Mouse (Mus musculus) embryonic stem cell, embryonic (primary cell): ENCODE data around the gene Cmtr1.

Source experiments
- CTCF ChIA-PET, 4 experiments: fragments of 300-600 bp in 2 of 4; fragments of 350-600 bp in 2 of 4; sonication (Branson Sonifier 250); formaldehyde crosslinking; loops; one replicate each; lab custom pipeline; 2022; ENCODE audit warnings: inconsistent platforms in 2 of 4; lab: Charles Lee
- POLR2A ChIA-PET, 4 experiments: fragments of 300-600 bp in 2 of 4; fragments of 350-600 bp in 2 of 4; sonication (Branson Sonifier 250); formaldehyde crosslinking; loops; one replicate each; lab custom pipeline; 2022; ENCODE audit warnings: antibody characterized with exemption in 4 of 4, inconsistent platforms in 1 of 4; lab: Charles Lee

Cmtr1 gene

DNA sequence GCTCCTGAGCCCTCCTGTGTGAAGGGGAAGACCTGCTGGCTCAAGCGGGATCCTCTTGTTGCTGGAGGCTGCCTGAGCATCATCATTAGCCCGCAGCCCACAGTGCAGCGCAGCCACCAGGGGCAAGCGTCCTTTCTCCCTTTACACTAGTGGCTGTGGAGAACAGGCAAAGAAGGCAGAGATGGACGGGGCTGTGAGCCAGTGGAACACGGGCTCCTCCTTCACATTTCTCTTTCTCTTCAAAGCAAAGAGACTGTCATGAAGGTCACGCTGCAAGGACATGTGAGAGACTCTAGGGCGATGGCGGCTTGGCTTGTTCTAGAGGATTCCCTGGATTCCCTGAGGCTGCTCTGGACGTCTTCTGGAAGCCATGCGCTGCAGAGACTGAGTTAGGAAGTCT is 19.4 kb upstream of the Cmtr1 start:
- CTCF ChIA-PET, result no interaction called here
- POLR2A ChIA-PET, result interaction anchor here in 2 of 4 experiments (0.6 to 9.1 kb wide), 5 partner anchors 9 to 152 kb away, joined by 3 to 51 read pairs (median 6); partner anchors contain the start of gene Cmtr1 (in 1 of the 2)

DNA sequence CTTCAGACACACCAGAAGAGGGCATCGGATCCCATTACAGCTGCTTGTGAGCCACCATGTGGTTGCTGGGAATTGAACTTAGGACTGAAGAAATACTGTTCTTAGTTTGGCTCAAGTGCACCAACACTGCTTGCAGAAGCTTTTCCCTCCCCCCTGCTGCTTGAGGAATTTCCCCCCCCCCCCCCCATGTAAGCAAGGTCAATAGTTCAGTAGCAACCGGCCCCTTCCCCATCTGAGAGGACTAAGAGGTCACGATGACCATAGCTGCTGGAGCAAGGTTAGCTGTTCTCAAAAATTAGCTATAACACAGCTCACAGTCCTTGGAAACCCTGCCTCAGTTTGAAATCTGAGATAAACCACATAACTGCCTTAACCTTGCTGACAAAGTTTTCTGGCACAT is 18.2 kb upstream of the Cmtr1 start:
- ChIA-PET CTCF (interaction anchor here in 1 of 4 experiments (1.9 kb wide), 1 partner anchor 13 kb away, joined by 5 read pairs; no protein-coding TSS in a partner anchor), POLR2A (interaction anchor here in 2 of 4 experiments (0.6 to 9.1 kb wide), 8 partner anchors 9 to 564 kb away, joined by 3 to 51 read pairs (median 4); partner anchors contain the start of gene Cmtr1 (in 1 of the 2))

DNA sequence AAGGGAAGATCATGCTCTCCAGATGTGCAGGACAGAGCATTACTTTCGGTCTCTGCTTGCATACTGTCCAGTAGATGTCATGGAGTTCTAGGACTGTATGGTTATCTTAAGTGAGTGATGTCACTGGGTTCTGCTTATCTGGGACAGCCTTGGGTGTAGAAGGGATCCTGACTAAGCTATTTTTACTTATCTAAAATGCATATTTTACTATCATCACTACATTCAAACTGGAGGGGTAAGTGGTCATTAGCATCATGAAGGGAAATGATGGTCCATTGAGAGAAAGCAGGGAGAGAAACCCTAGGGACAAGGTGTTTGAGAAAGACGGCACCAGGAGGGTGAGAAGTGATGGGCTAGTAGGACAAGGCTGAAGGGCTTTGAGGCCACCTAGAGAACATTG is 2.1 kb upstream of the Cmtr1 start:
- POLR2A ChIA-PET, result interaction anchor here in 1 of 4 experiments (0.5 to 6.9 kb wide), 5 partner anchors 15 to 114 kb away, joined by 3 to 51 read pairs (median 3); no protein-coding TSS in a partner anchor

DNA sequence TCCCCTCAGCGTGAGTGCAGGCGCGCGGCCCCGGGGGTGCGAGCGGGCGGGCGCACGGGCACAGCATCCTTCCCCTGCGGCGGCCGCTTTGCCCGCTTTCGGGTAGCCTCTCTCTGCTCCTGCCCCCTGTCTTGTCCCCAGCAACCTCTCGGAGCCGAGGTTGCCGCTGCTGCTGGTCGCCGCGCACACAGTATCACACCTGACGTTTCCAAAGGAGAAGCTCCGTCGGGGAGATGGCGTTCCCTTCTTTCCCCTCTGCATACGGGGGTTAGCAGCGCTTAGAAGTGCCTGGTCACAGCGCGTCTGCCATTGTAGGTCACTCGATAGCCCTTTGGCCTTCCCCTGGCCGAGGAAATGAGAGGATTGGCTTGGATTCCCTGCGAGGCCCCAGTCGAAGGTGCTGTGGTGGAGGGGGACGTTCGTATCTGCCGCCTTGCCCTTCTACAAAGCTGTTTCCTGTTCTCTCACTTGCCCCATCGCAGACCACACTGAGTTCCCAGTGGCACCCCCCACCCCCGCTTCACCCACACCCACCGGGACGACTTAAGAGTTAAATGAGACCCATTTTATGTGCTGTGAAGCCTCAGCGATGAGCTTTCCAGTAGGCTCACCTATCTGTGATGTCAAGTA is 482 bp downstream of the Cmtr1 start:
- ChIA-PET POLR2A (interaction anchor here (0.6 to 6.9 kb wide), 20 partner anchors 9 to 1809 kb away, joined by 3 to 51 read pairs (median 3); partner anchors contain the start of genes Gm28043 (in 1 of the 4) and Rnf8 (in 1 of the 4)), CTCF (interaction anchor here in 1 of 4 experiments (0.5 to 1.4 kb wide), 2 partner anchors 25 to 1476 kb away, joined by 3 to 6 read pairs; no protein-coding TSS in a partner anchor)

More for the DNA sequence above, 2.1 kb upstream of the Cmtr1 start:
- CTCF ChIA-PET, result no interaction called here

DNA sequence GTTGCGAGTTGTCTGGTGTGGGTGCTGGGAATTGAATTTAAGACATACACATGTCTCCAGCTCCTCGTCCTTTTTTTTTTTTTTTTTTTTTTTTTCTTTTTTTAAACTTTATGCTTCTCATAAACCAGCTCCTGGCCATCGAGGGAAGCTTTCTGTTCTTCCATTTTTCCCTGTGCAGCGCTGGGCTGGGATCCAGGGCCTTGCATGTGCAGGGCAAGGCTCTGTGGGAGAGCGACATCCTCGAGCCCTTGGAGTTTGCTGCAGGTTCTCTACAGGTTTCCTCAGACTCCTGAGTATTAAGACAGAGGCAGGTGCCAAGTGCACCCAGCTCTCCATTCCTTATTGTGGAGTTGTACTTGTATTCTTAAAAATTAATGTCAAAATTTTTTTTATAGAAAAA is 1.8 kb downstream of the Cmtr1 start:
- ChIA-PET POLR2A (interaction anchor here (0.6 to 6.9 kb wide), 4 partner anchors 19 to 496 kb away, joined by 3 to 51 read pairs (median 4); no protein-coding TSS in a partner anchor), CTCF (interaction anchor here (0.6 kb wide), 4 partner anchors 120 to 1555 kb away, joined by 3 to 7 read pairs (median 4); no protein-coding TSS in a partner anchor)

DNA sequence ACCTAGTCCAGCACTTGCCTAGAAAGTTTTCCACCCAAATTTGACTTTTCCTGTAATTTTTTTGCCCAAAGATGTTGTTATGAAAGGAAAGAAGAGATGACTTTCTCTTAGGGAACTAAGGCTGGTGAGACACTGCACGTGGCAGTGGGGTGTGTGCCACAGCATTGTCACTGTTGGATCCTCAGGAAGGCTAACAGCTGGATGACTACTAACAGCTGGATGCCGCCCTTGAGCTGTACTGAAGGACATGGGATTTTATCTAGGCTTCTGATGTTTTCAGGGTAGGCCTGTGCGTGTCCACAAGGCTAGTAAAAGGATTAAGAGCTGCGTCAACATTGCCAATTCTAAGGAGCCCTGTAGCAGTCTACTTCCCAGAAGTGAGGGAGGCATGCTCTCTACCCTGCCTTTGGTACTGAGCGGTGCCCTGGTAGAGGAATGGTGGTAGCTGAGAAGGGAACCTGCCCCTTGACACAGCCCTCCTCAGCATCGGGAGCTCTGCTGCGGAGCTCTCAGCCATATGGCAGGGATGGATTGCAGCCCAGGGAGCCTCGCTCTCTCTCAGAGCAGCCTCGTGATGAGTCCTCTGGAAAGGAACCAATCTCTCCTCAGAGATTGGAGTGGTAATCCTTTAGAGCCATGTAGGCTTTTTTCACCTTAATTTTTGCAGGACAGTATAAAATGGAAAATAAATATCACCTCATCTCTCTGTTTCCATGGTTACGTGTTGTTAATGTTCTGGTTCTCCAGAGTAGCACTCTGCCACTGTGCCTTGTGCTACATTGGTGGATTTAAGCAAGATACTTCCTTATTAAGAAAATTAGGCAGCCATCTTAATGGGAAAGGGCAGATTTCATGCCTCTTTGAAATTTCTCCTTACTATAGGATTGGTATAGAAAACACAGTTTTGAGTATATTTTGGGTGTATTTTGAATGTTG is 7.9 kb downstream of the Cmtr1 start:
- ChIA-PET CTCF (interaction anchor here in 2 of 4 experiments (0.6 to 0.7 kb wide), 2 partner anchors 32 to 190 kb away, joined by 3 read pairs; no protein-coding TSS in a partner anchor), POLR2A (interaction anchor here in 2 of 4 experiments (0.5 to 1.0 kb wide), 4 partner anchors 11 to 53 kb away, joined by 3 read pairs; no protein-coding TSS in a partner anchor)

DNA sequence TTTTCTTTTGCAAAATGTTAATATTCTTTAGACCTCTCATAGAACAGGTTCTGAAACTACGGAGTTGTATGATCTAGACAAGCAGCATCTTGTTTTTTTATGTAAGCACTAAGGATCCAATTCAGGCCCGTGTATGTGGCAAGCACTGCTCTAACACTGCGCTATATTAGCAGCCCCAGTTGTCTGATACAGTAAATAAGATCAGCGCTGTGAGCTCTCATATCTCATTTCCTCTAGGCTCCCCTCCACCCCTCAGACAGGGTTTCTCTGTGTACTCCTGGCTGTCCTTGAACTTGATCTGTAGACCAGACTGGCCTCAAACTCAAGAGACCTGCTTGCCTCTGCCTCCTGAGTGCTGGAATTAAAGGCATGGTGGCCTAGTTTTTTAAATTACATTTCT is 8.6 kb downstream of the Cmtr1 start:
- ChIA-PET POLR2A (interaction anchor here in 1 of 4 experiments (0.9 kb wide), 1 partner anchor 12 kb away, joined by 3 read pairs; no protein-coding TSS in a partner anchor), CTCF (interaction anchor here in 1 of 4 experiments (0.6 kb wide), 1 partner anchor 189 kb away, joined by 3 read pairs; no protein-coding TSS in a partner anchor)

DNA sequence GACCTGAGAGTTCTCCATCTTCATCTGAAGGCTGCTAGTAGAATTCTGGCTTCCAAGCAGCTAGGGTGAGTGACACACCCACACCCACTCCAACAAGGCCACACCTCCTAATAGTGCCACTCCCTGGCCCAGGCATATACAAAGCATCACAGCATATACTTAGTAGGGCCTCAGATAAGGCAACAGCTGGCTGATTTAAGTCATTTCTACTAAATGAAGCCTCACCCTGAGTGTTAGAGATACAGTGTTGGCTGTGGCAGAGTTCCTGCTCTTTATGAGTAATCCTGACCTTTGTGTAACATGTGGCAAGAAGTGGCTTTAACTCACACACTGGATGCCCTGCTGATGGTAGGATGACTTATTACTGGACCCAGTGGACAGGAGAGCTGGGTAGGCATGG is 9.5 kb downstream of the Cmtr1 start:
- ChIA-PET CTCF (interaction anchor here in 1 of 4 experiments (1.0 kb wide), 1 partner anchor 34 kb away, joined by 3 read pairs; no protein-coding TSS in a partner anchor), POLR2A (interaction anchor here in 1 of 4 experiments (0.8 to 1.1 kb wide), 3 partner anchors 9 to 60 kb away, joined by 4 to 5 read pairs (median 5); partner anchors contain the start of genes Ccdc167 and Cmtr1)

DNA sequence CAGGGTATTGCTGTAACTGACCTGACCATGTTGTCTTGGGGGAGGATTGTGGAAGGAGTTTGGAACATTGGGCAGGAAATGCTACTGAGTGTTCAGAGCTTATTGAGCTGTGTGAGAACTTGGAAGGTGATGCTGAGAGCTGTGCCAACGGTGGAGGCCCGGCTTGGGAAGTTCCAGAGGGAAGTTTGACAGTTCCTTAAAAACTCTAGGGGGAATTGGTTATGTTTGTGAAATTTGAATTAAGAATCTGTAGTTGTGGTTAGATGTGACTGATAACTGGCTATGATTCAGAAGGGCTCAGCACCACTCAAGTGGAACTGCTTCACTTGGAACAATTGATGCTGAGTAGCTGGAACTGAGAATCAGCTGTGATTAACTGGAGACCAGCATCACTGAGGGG is 10.6 kb downstream of the Cmtr1 start:
- POLR2A ChIA-PET, result interaction anchor here in 1 of 4 experiments (0.8 to 1.4 kb wide), 2 partner anchors 33 to 46 kb away, joined by 5 read pairs; partner anchors contain the start of gene Ccdc167
- CTCF ChIA-PET, result interaction anchor here in 2 of 4 experiments (0.7 to 1.0 kb wide), 2 partner anchors 35 to 330 kb away, joined by 3 read pairs; no protein-coding TSS in a partner anchor

DNA sequence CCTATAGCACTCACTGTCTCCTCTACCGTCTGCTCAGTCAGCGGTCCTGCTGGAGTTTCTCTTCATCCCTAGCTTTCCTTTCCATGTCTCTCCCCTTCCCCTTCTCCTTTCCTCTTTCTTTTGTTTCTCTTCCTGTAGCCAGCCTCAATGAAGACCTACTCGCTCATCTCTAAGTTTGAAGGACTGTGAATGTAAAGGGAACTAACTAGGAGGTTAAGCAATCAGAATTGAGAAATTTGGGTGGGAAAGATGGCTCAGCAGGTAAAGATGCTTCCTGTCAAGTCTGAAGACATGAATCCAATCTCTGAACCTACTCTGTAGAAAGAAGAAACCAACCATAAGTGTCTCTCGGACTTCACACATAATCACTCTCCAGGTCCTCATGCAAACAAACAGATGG is 12.9 kb downstream of the Cmtr1 start:
- CTCF ChIA-PET, result no interaction called here
- POLR2A ChIA-PET, result no interaction called here

DNA sequence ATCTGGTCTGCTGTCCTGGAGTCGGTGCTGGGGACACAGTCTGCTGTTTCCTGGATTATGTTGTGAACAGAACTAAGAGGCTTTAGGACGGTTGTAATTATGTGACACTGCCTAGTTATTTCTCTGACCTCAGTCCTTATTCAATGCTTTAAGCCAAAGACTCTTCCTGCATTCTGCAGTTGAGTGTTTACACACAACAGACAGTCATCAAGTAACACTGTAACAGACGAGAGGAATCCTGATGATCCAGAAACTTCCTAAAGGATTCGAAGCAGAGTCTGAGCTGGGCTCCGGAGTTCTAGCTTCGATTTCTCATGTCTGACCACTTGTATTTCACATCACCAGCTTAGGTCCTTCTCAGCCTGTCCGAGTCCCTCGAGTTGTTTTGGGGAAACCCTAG is 18.1 kb downstream of the Cmtr1 start:
- POLR2A ChIA-PET, result interaction anchor here in 1 of 4 experiments (0.9 kb wide), 1 partner anchor 32 kb away, joined by 3 read pairs; no protein-coding TSS in a partner anchor

DNA sequence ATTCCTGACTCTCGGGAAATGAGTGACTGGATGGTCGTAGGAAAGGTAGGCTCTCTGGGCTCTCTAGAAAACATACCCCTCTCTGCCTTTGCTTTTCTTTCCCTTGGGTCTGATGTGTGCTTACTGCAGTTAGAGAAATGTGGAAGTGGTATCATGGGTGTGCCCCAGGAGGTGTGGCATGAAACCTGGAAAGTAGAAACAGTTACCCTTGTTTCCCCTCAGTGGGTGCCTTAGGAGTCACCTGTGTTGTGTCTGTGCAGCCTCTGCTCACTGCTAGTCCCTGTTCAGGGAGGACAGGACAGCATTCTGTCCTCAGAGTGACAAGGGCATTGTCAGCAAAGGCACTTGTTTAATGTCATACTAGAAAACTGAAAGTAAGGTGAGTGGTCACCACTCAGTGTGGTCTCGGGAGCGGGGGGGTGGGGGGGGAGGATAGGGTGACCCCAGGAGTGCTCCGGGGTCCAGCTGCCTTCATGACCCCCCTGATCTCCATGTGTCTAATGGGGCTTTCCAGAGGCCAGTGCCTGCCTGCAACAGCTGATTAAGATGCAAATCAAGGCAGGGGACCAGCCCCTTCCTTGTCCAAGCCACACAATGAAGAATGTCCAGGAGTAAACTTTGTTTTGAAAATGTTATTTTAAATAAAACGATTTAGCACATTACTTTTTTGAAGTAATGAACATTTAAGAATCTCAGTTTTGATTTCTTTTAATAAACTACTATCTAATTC is 18.8 kb downstream of the Cmtr1 start:
- ChIA-PET CTCF (interaction anchor here in 1 of 4 experiments (0.6 kb wide), 1 partner anchor 210 kb away, joined by 4 read pairs; no protein-coding TSS in a partner anchor), POLR2A (interaction anchor here in 1 of 4 experiments (0.9 to 1.2 kb wide), 2 partner anchors 31 to 33 kb away, joined by 3 read pairs; no protein-coding TSS in a partner anchor)

More for the DNA sequence above, 18.1 kb downstream of the Cmtr1 start:
- CTCF ChIA-PET, result no interaction called here

DNA sequence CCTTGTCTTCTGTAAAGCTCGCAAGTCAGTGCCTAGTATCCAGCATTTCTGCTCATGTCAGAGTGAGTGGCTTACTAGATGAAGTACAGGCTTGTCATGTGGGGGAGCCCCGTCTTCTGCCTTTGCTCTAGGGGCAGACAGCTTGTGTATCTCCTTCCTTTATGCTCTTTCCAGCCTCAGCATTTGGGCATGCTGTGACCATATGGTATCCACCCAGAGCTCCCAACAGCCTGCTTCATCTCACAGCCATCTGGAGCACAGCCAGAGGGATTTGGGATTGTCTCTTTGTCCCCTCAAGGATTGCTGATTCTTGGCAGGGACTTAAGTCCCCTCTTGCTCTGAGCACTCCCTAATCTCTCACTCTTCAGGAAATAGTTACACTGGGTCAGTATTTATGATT is 19.8 kb downstream of the Cmtr1 start:
- ChIA-PET CTCF (interaction anchor here in 2 of 4 experiments (0.5 to 0.9 kb wide), 2 partner anchors 82 to 259 kb away, joined by 3 read pairs; no protein-coding TSS in a partner anchor), POLR2A (interaction anchor here in 3 of 4 experiments (0.5 to 1.2 kb wide), 5 partner anchors 16 to 64 kb away, joined by 3 to 6 read pairs (median 3); no protein-coding TSS in a partner anchor)

DNA sequence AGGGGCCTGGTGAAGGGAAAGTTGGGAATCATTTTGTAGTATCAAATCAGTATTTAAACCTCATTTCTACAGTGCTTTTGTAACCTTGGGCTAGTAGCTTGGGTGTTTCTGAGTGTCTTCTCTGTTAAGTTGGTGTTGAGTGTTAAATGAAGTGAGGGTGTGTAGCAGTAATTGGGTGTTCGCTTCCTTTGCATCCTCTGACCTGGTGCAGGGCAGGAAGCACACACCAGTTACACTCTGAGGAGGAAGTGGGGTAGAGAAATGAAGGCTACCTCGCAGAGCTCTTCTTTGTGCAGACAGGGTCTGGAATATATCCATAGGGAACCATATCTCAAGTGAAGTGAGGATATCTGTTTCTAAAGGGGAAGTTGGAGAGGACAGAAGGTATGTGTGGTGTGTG is 20.5 kb downstream of the Cmtr1 start:
- ChIA-PET CTCF (no interaction called here), POLR2A (interaction anchor here in 2 of 4 experiments (0.6 to 1.5 kb wide), 4 partner anchors 14 to 24 kb away, joined by 3 to 6 read pairs (median 4); partner anchors contain the start of gene Cmtr1 (in 1 of the 2))

DNA sequence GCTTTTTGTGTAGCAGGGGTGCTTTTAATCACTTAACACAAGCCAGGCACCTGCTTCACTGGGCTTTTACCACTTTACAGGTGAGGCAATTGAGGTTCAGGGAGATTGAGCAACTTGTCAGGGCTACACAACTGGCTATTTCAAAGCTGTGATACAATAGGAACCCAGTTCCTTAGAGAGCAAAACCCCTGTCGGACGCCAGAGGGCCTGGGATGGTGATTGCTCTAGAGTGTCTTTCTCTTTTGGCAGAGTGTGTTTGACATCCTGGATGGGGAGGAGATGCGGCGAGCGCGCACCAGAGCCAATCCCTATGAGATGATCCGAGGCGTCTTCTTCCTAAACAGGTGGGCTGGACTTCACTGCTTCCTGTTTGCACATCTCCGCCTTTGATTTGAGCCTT is 21.3 kb downstream of the Cmtr1 start:
- ChIA-PET POLR2A (interaction anchor here in 2 of 4 experiments (0.6 to 1.5 kb wide), 4 partner anchors 13 to 65 kb away, joined by 3 to 4 read pairs (median 3); no protein-coding TSS in a partner anchor), CTCF (no interaction called here)

DNA sequence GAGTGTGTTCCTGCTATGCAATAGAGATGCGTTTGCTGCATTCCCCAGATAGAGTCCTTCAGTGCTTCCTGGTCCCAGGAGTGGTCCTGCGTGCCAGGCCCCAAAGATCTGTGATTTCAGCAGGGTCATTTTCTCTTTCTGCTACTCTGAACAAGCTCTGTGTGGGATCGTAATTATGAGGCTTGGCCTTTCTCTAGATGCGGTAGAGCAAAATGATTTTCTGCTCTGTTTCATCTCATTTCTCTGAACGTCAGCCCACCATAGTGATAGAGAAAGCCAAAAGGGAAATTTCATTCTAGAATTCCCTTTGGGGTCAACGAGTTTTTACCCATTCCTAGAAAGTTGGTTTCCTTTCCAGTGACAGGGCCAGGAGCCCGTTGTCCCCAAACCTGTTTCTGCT is 21.9 kb downstream of the Cmtr1 start:
- ChIA-PET CTCF (no interaction called here), POLR2A (interaction anchor here in 3 of 4 experiments (0.7 to 1.5 kb wide), 4 partner anchors 12 to 65 kb away, joined by 3 to 7 read pairs (median 4); no protein-coding TSS in a partner anchor)

DNA sequence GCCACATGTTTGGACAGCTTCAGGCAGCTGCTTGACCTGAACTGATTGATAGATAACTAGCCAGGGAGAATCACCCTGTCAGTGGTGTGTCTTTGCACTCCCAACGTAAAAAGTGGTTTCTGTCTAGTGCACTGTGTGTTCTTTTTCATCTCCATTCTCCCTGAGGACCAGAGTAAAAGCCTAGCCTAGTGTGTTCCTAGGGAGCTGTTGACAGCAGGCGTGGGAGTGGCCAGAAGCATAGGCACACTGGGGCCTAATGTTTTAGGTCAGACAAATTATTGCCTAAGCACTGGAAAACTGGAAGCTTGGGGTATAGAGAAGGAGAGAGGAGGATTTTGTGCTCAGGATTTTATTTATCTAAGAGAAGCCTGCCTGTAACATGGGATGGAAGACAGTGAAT is 22.7 kb downstream of the Cmtr1 start:
- CTCF ChIA-PET, result interaction anchor here in 1 of 4 experiments (0.8 kb wide), 1 partner anchor 312 kb away, joined by 3 read pairs; no protein-coding TSS in a partner anchor

More for the DNA sequence above, 22.7 kb downstream of the Cmtr1 start:
- POLR2A ChIA-PET, result interaction anchor here in 2 of 4 experiments (0.8 to 1.5 kb wide), 2 partner anchors 11 to 16 kb away, joined by 3 to 7 read pairs; no protein-coding TSS in a partner anchor
